Mouse (Mus musculus) liver, embryonic 14.5 days (tissue): ENCODE measurements around the gene Glb1l. TPM values are rescaled to one million over a fixed set of nuclear protein-coding genes. Genes with fewer than 3 reads are reported as not detected.

ENCODE experiments used
- ATAC-seq: fragments of 200-750 bp; cut with Nextera tagmentation; 2 replicates; pipeline ENCODE4 v1.8.0; 2017; ENCODE audit warnings: moderate number of reproducible peaks, mild to moderate bottlenecking, moderate library complexity; ENCODE audit not compliant: insufficient read depth
- DNase-seq, 3 experiments: peaks; one replicate each; pipeline ENCODE4 v3.0.0-alpha.2; 2012 to 2013; ENCODE audit warnings: low read depth in 3 of 3, low spot score in 3 of 3
- H3K27ac ChIP-seq: fragments of 300-500 bp; sonication (generic); 2 replicates; pipeline ENCODE4 v1.5.1; 2014; ENCODE audit warnings: moderate library complexity, mild to moderate bottlenecking, control low read depth, inconsistent platforms
- H3K27me3 ChIP-seq: fragments of 300-500 bp; sonication (generic); 2 replicates; pipeline ENCODE4 v1.6.1; 2014; ENCODE audit warnings: mild to moderate bottlenecking, low read length, moderate library complexity; ENCODE audit not compliant: control insufficient read depth, insufficient read depth
- H3K36me3 ChIP-seq: fragments of 300-500 bp; sonication (generic); replicated peaks from 2 replicates; pipeline ENCODE4 v1.6.1; 2014; ENCODE audit warnings: low read depth; ENCODE audit not compliant: control insufficient read depth, insufficient read depth
- H3K4me1 ChIP-seq, 2 experiments: fragments of 200-500 bp in 1 of 2; fragments of 300-500 bp in 1 of 2; sonication (generic) in 1 of 2; replicated peaks; 2 replicates each; pipeline ENCODE4 v1.6.1; 2012 to 2014; ENCODE audit warnings: antibody characterized with exemption in 1 of 2, inconsistent platforms in 1 of 2, low read length in 1 of 2; ENCODE audit not compliant: control insufficient read depth in 2 of 2, insufficient read depth in 2 of 2
- H3K4me2 ChIP-seq: fragments of 300-500 bp; sonication (generic); 2 replicates; pipeline ENCODE4 v1.6.1; 2014; ENCODE audit warnings: low read depth, mild to moderate bottlenecking, control low read depth, moderate library complexity
- H3K4me3 ChIP-seq, 2 experiments: fragments of 200-500 bp in 1 of 2; fragments of 300-500 bp in 1 of 2; sonication (generic) in 1 of 2; 2 replicates each; pipeline ENCODE4 v1.5.1; 2012 to 2014; ENCODE audit warnings: low read depth in 2 of 2, low read length in 2 of 2, mild to moderate bottlenecking in 2 of 2, control low read depth in 1 of 2, inconsistent platforms in 1 of 2, moderate library complexity in 1 of 2; ENCODE audit not compliant: insufficient read depth in 1 of 2
- H3K9ac ChIP-seq: fragments of 300-500 bp; sonication (generic); replicated peaks from 2 replicates; pipeline ENCODE4 v1.6.1; 2014; ENCODE audit warnings: mild to moderate bottlenecking, control low read depth, moderate library complexity
- H3K9me3 ChIP-seq: fragments of 300-500 bp; sonication (generic); 2 replicates; pipeline ENCODE4 v1.6.1; 2016; ENCODE audit warnings: low read length, mixed read lengths; ENCODE audit not compliant: control insufficient read depth
- CTCF ChIP-seq: IDR thresholded peaks from 2 replicates; pipeline ENCODE4 v1.5.1; 2016; ENCODE audit warnings: antibody characterized with exemption, low read depth, control low read depth
- EP300 ChIP-seq: IDR thresholded peaks from 2 replicates; pipeline ENCODE4 v1.6.1; 2016; ENCODE audit warnings: antibody characterized with exemption, low read depth
- WGBS: fragments of 180-500 bp; shearing (Covaris S2); extraction: QIAGEN DNeasy Blood & Tissue Kit; methylation state at CpG from one replicate; pipeline ENCODE4 v1.1.7; 2014; ENCODE audit not compliant: insufficient replicate concordance; 5-methylcytosine and 5-hydroxymethylcytosine counted together
- polyA plus RNA-seq, 2 experiments: library from polyadenylated mRNA; depleted of rRNA in 1 of 2; stranded (reverse) in 1 of 2; unstranded in 1 of 2; fragments of >200 nt; fragmentation: Nextera tagmentation in 1 of 2; extraction: Ambion mirVana in 1 of 2; gene quantifications; 2 replicates each; pipeline versions ENCODE4 v1.2.1 to v1.2.3; 2012 to 2014

The Glb1l gene
- polyA plus RNA-seq, 2 experiments: 3.2 to 4.9 TPM

- Histone ChIP-seq H3K27me3 (no peaks in the 10 kb centered on the region), H3K4me1 (peaks cover 0 to 6% of the 10 kb centered on the region in 2 experiments; a peak in 2 of 4 replicates), H3K4me2 (no peak overlapping the region), H3K9me3 (no peaks in the 10 kb centered on the region), H3K27ac (no peak overlapping the region), H3K36me3 (no peaks in the 10 kb centered on the region), H3K4me3 (no peak overlapping the region), H3K9ac (no peak overlapping the region)
- ATAC-seq: no peak
- TF ChIP-seq CTCF (peak; percentile 55), EP300 (no peak)
- DNase-seq: no peak
- 75% methylated on average over 16 of the region's 16 CpGs for WGBS
Observed at GRCm38 (mm10) chr1:75253029-75253428, 42.4 kb upstream of the Glb1l start.

GRCm38 (mm10) chr1:75252308-75252707, 41.7 kb upstream of the Glb1l start:
- Histone ChIP-seq H3K4me3 (no peak overlapping the region), H3K27me3 (no peaks in the 10 kb centered on the region), H3K9me3 (no peaks in the 10 kb centered on the region), H3K4me1 (peaks cover 0 to 6% of the 10 kb centered on the region in 2 experiments; a peak in 2 of 4 replicates), H3K9ac (no peak overlapping the region), H3K36me3 (no peaks in the 10 kb centered on the region), H3K4me2 (no peak overlapping the region), H3K27ac (no peak overlapping the region)
- WGBS: 61% methylated on average over 13 of the region's 13 CpGs
- ATAC-seq: no peak
- TF ChIP-seq CTCF (no peak), EP300 (no peak)
- no peak for DNase-seq

- Histone ChIP-seq H3K9ac (no peak overlapping the region), H3K4me3 (no peak overlapping the region; a peak in 1 of 4 replicates), H3K4me2 (peak overlapping the region; percentile 50), H3K9me3 (no peaks in the 10 kb centered on the region), H3K4me1 (peaks cover 0 to 6% of the 10 kb centered on the region in 2 experiments; a peak in 2 of 4 replicates), H3K27ac (no peak overlapping the region), H3K36me3 (no peaks in the 10 kb centered on the region), H3K27me3 (no peaks in the 10 kb centered on the region)
- 0 out of 2 replicates have a peak, but pooled peaks have one; percentile 20 for TF ChIP-seq EP300
- peak; percentile 98 for TF ChIP-seq CTCF
- ATAC-seq (peak; percentile 66), DNase-seq (peak; percentile 51 to 70 (median 60))
- WGBS: 8% methylated on average over 22 of the region's 22 CpGs
Observed at GRCm38 (mm10) chr1:75251112-75251970, 40.7 kb upstream of the Glb1l start.

GRCm38 (mm10) chr1:75250498-75250897, 39.9 kb upstream of the Glb1l start:
- ATAC-seq (no peak), DNase-seq (no peak)
- no peaks in the 10 kb centered on the region for H3K9me3 ChIP-seq
- H3K4me3 ChIP-seq: no peak overlapping the region
- peaks cover 0 to 6% of the 10 kb centered on the region in 2 experiments; a peak in 2 of 4 replicates for H3K4me1 ChIP-seq
- no peak overlapping the region for H3K4me2 ChIP-seq
- H3K27me3 ChIP-seq: no peaks in the 10 kb centered on the region
- WGBS: 82% methylated on average over 3 of the region's 3 CpGs
- H3K9ac ChIP-seq: no peak overlapping the region
- no peak for TF ChIP-seq CTCF
- no peak for TF ChIP-seq EP300
- no peaks in the 10 kb centered on the region for H3K36me3 ChIP-seq
- H3K27ac ChIP-seq: no peak overlapping the region

GRCm38 (mm10) chr1:75248041-75248772, 37.6 kb upstream of the Glb1l start:
- WGBS: 55% methylated on average over 9 of the region's 9 CpGs
- H3K9ac ChIP-seq: no peak overlapping the region
- no peak overlapping the region for H3K27ac ChIP-seq
- TF ChIP-seq EP300 (no peak), CTCF (no peak)
- no peak overlapping the region for H3K4me3 ChIP-seq
- no peak for DNase-seq
- no peak for ATAC-seq
- H3K4me2 ChIP-seq: no peak overlapping the region
- no peaks in the 10 kb centered on the region for H3K27me3 ChIP-seq
- H3K9me3 ChIP-seq: no peaks in the 10 kb centered on the region
- peaks cover 0 to 6% of the 10 kb centered on the region in 2 experiments; a peak in 2 of 4 replicates for H3K4me1 ChIP-seq
- no peaks in the 10 kb centered on the region; the same call in 1 of the 2 replicates for H3K36me3 ChIP-seq
